Mouse (Mus musculus) layer of hippocampus, postnatal 14 days (tissue): ENCODE measurements around the gene Plk5. TPM values are rescaled to one million over a fixed set of nuclear protein-coding genes. Genes with fewer than 3 reads are reported as not detected.
"Not testable (repeated sequence)": the region's sequence is repeated elsewhere in the genome, so short reads cannot be mapped to it uniquely, and the experiment has no call there.

ENCODE experiments used
- DNase-seq, 2 experiments: peaks; one replicate each; pipeline ENCODE4 v3.0.0; 2021 to 2022; ENCODE audit warnings: low spot score in 2 of 2, mixed read lengths in 1 of 2
- total RNA-seq, 2 experiments: library from RNA; stranded (reverse); gene quantifications; 2 replicates each; pipeline ENCODE4 v1.2.3; 2021

Plk5 gene
- total RNA-seq, 2 experiments from 2014 or later, result 3.2 to 3.4 TPM

- no peak for DNase-seq
These were observed 25.4 kb upstream of the Plk5 start for GRCm38 (mm10) chr10:80330888-80331287.

- DNase-seq, result no peak
These were observed 24.4 kb upstream of the Plk5 start for GRCm38 (mm10) chr10:80331636-80332524.

GRCm38 (mm10) chr10:80332525-80332989 is 23.7 kb upstream of the Plk5 start:
- no peak for DNase-seq

GRCm38 (mm10) chr10:80336263-80336662 is 20.0 kb upstream of the Plk5 start:
- DNase-seq, result no peak

GRCm38 (mm10) chr10:80339941-80340750 is 16.1 kb upstream of the Plk5 start:
- peak; percentile 85 to 87 for DNase-seq

GRCm38 (mm10) chr10:80341026-80341425 is 15.2 kb upstream of the Plk5 start:
- DNase-seq, result no peak

GRCm38 (mm10) chr10:80341491-80342304 is 14.6 kb upstream of the Plk5 start:
- no peak for DNase-seq

GRCm38 (mm10) chr10:80342305-80342748 is 13.9 kb upstream of the Plk5 start:
- no peak for DNase-seq

- DNase-seq, result peak in 1 of 2 experiments; percentile 63
These were observed 13.4 kb upstream of the Plk5 start for GRCm38 (mm10) chr10:80342749-80343424.

- no peak for DNase-seq
These were observed 12.8 kb upstream of the Plk5 start for GRCm38 (mm10) chr10:80343425-80343895.

- no peak for DNase-seq
These were observed 12.1 kb upstream of the Plk5 start for GRCm38 (mm10) chr10:80344131-80344661.

GRCm38 (mm10) chr10:80345122-80345521 is 11.1 kb upstream of the Plk5 start:
- no peak for DNase-seq

GRCm38 (mm10) chr10:80345929-80346328 is 10.3 kb upstream of the Plk5 start:
- DNase-seq, result not testable (repeated sequence)

GRCm38 (mm10) chr10:80347514-80347967 is 8.7 kb upstream of the Plk5 start:
- no peak for DNase-seq

- no peak for DNase-seq
These were observed 7.9 kb upstream of the Plk5 start, which contains the start of gene Adamtsl5 for GRCm38 (mm10) chr10:80348244-80348781. Adamtsl5 (minus strand) TSS chr10:80348412.

- DNase-seq, result no peak
These were observed 7.3 kb upstream of the Plk5 start for GRCm38 (mm10) chr10:80348981-80349380.

- peak; percentile 78 to 82 for DNase-seq
These were observed 6.0 kb upstream of the Plk5 start for GRCm38 (mm10) chr10:80350292-80350691.

- no peak for DNase-seq
These were observed 4.4 kb upstream of the Plk5 start for GRCm38 (mm10) chr10:80351896-80352295.

- DNase-seq, result no peak
These were observed 3.5 kb upstream of the Plk5 start for GRCm38 (mm10) chr10:80352727-80353126.
